Mouse (Mus musculus) splenic B cell, adult 2 months (primary cell): ENCODE results near the gene Rhoc.
"Not testable (repeated sequence)": the region's sequence is repeated elsewhere in the genome, so short reads cannot be mapped to it uniquely, and the experiment has no call there.

Experiments
- DNase-seq: peaks from one replicate; pipeline ENCODE4 v3.0.0-alpha.2; 2011; ENCODE audit warnings: low read depth, low spot score
- H3K27me3 ChIP-seq: 2 replicates; pipeline ENCODE4 v1.6.1; 2012; ENCODE audit warnings: mild to moderate bottlenecking, low read length, moderate library complexity, mixed read lengths; ENCODE audit not compliant: control insufficient read depth, poor library complexity, insufficient read depth, severe bottlenecking
- H3K36me3 ChIP-seq: 2 replicates; pipeline ENCODE4 v1.6.1; 2012; ENCODE audit warnings: mild to moderate bottlenecking, low read length, moderate library complexity, mixed read lengths; ENCODE audit not compliant: control insufficient read depth, poor library complexity, insufficient read depth, severe bottlenecking

Gene Rhoc

DNA sequence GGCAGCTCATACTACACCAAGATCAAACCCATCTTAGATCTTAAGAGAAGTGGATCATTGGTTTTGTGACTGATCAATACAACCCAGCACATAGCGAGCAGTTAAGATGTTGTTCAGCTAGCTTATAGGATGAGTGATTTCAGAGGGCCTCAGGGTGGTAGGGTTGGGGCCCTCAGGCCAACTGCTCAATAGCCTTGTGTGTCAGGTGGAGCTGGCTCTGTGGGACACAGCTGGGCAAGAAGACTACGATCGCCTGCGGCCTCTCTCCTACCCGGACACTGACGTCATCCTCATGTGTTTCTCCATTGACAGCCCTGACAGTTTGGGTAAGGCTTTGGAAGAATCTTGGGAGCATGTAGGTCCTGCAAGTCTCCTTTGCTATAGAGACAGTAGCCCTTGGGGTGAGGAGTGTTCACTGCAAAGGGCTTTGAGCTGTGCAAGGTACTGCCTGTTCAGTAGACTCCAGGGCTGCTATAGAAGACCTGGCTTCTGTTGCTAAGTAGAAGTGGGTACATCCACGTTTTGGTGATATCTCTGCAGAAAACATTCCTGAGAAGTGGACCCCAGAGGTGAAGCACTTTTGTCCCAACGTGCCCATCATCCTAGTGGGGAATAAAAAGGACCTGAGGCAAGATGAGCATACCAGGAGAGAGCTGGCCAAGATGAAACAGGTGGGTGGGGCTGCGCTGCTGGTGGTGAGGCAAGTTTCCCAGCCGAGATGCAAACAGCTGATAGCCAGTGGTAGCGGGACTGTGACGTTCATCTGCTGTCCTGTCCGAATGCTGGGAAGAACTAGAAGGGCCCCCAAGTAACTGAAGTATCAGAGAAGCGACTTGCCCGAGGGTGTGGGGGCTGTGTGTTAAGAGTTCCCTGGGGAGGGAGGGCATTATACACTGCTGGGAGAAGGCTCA is 4.4 kb downstream of the Rhoc start:
- Histone ChIP-seq H3K36me3 (peaks cover 3% of the 10 kb centered on the region; the same call in 1 of the 2 replicates), H3K27me3 (no peaks in the 10 kb centered on the region)
- DNase-seq: no peak

GRCm38 (mm10) chr3:104793871-104794828 is 6.0 kb downstream of the Rhoc start:
- Histone ChIP-seq H3K27me3 (no peaks in the 10 kb centered on the region), H3K36me3 (peaks cover 3% of the 10 kb centered on the region; the same call in 1 of the 2 replicates)
- peak; percentile 26 for DNase-seq

DNA sequence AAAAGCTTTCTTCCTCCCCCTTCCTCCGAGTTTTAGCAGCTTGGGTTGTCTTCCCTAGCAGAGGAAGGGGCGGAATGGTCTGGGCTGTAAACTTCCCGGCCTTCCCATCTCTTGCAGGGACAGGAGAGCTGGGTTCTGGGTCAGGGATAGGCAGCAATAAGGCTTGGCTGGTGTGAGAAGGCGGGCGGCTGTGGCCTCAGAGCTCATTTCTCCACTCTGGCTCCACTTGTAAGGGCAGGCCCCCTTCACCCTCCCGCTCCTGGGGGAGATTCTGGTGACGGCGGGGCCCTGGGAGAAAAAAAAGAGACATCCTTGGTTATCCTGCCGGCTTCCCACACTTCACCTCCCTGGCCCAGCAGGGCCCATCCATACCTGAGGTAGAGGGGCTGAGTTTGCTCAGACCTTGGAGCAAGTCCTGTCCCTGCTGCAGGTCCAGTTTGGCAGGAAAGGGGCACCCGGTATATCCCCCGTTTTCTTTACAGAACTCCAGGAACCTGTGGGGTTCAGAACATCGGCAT is 6.8 kb downstream of the Rhoc start:
- peaks cover 3% of the 10 kb centered on the region; the same call in 1 of the 2 replicates for H3K36me3 ChIP-seq
- H3K27me3 ChIP-seq: no peaks in the 10 kb centered on the region
- no peak for DNase-seq

- DNase-seq: no peak
- peaks cover 6% of the 10 kb centered on the region; the same call in 1 of the 2 replicates for H3K36me3 ChIP-seq
- no peaks in the 10 kb centered on the region for H3K27me3 ChIP-seq
Measured at GRCm38 (mm10) chr3:104795661-104796340, 7.6 kb downstream of the Rhoc start.

DNA sequence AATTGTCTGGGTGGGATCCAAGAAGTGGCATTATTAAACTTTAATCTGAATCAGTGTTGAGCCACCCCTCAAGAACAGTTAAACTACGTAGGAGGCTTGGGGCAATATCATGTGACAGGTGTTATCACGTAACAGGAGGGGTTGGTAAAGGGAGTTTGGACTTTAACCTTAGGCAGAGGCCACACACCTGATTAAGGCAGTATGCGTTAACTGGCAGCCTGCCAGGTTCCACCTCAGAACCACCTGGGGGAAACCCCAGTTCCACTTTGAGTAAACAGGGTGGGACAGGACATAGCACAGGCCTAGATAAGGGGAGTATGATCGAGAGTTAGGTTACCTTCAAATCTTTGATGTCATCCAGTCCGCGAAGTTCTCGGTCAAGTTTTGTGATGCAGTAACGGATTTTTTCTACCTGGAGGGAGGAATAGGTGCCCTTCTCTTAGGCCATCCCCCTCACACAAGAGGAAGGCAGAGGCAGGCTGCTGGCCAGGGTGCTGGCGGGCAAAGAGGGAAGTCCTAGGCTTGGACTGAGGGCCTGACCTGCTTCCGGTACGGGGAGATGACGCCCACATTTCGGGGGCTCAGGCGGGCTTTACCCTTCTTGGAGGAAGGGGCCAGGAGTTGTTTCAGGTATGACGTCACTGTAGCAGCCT is 8.4 kb downstream of the Rhoc start:
- Histone ChIP-seq H3K36me3 (peaks cover 7% of the 10 kb centered on the region; the same call in 1 of the 2 replicates), H3K27me3 (no peaks in the 10 kb centered on the region)
- DNase-seq: peak; percentile 27

GRCm38 (mm10) chr3:104800681-104801080 is 12.5 kb downstream of the Rhoc start:
- peaks cover 6% of the 10 kb centered on the region for H3K36me3 ChIP-seq
- no peak for DNase-seq
- H3K27me3 ChIP-seq: no peaks in the 10 kb centered on the region

DNA sequence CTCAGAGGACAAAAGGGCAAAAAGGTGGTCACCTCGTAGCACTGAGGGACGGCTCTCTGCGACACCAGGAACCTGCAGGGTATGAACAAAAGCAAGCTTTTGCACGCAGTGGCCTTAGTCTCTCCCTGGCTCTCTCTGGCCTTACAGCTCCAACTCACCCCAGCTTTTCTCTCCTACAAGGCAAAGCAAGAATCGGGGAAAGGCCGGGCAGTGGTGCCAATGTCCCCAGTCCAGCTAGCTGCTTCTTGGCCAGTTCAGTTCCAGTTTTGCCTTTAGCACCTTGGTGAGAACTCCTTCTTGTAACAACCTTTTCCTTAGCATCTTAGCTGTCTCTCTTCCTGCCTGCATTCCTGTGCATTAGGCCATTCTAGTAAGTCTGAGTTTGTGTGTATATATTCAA is 13.3 kb downstream of the Rhoc start:
- no peak for DNase-seq
- Histone ChIP-seq H3K36me3 (peaks cover 6% of the 10 kb centered on the region), H3K27me3 (no peaks in the 10 kb centered on the region)

GRCm38 (mm10) chr3:104804312-104804711 is 16.1 kb downstream of the Rhoc start:
- DNase-seq: no peak
- Histone ChIP-seq H3K27me3 (no peaks in the 10 kb centered on the region), H3K36me3 (peaks cover 6% of the 10 kb centered on the region)

GRCm38 (mm10) chr3:104805539-104805938 is 17.4 kb downstream of the Rhoc start:
- DNase-seq: no peak
- Histone ChIP-seq H3K27me3 (no peaks in the 10 kb centered on the region), H3K36me3 (peaks cover 6% of the 10 kb centered on the region)

DNA sequence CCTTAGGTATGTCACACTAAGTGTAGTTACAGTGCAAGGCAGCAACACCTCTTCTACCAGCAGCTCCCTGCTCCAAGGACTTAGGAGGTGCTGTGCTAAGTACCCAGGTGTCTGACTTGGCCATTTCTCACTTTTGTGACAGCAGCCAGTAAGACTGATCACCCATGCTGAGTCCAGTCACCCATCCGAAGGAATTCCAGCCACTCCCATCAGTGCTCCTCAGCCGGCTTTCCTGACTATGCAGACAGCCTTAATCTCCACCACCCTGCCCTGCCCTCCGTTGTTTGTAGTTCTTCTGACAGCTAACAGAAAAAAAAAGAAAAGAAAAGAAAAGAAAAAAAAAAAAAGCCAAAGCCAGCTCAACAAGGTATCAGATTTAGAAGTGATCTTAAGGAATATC is 23.6 kb downstream of the Rhoc start:
- no peak for DNase-seq
- Histone ChIP-seq H3K36me3 (no peaks in the 10 kb centered on the region), H3K27me3 (no peaks in the 10 kb centered on the region)

DNA sequence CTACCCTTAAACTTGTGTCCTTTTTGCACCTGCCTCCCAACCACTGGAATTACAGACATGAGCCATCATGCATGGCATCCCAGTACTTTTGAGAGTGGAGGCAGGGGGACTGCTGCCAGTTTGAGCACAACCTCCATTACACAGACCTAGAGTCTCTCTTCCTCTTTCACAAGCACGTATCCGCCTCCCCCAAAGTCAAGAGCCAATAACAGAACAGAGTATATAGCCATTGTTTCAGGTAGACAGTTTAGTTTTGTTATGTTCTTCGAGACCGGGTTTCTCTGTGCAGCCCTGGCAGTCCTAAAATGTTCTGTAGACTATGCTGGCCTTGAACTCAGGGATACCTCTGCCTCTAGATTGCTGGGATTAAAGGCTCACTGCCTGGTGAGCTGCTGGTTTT is 24.1 kb downstream of the Rhoc start:
- H3K27me3 ChIP-seq: no peaks in the 10 kb centered on the region
- DNase-seq: peak; percentile 36
- H3K36me3 ChIP-seq: no peaks in the 10 kb centered on the region

DNA sequence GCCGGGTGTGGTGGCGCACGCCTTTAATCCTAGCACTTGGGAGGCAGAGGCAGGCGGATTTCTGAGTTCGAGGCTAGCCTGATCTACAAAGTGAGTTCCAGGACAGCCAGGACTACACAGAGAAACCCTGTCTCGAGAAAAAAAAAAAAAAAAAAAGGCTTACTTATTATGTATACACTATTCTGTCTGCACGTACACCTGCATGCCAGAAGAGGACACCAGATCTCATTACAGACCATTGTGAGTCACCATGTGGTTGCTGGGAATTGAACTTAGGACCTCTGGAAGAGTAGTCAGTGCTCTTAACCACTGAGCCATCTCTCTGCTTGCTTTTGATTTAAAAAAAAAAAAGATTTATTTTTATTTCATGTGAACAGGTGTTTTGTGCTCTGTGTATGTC is 25.1 kb downstream of the Rhoc start:
- DNase-seq, H3K27me3 ChIP-seq, H3K36me3 ChIP-seq: not testable (repeated sequence)

- DNase-seq: no peak
- Histone ChIP-seq H3K27me3 (no peaks in the 10 kb centered on the region), H3K36me3 (no peaks in the 10 kb centered on the region)
Measured at GRCm38 (mm10) chr3:104814746-104815145, 26.6 kb downstream of the Rhoc start.

DNA sequence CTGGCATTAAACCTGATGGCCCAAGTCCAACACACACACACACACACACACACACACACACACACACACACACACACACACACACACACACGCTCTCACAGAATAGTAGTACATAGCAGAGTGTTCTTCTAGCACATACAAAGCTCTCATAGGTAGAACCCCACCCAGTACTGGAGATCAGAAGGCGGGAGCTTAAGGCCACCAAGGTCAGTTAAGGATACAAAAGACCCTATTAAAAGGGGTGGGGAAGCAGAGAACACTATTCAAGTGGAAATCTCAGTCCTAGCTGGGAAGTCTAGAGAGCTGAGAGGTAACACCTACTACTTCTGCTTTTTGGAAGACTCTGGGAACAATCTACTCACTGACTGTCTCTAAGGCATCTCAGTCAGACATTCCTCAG is 27.2 kb downstream of the Rhoc start:
- no peak for DNase-seq
- H3K36me3 ChIP-seq: no peaks in the 10 kb centered on the region
- H3K27me3 ChIP-seq: no peaks in the 10 kb centered on the region
